Mouse (Mus musculus) mouse trophoblast stem cell (cell line): Measurements from ENCODE around the gene C1qtnf1.

ENCODE experiments used
- in situ Hi-C, 2 experiments: fragments of 300-500 bp; cut with MseI, MboI; formaldehyde crosslinking; loops; 2 replicates in 1 of 2; 3 replicates in 1 of 2; pipeline ENCODE4 v1.15.1; 2025

The C1qtnf1 gene

GRCm38 (mm10) chr11:118473161-118473560 is 45.2 kb downstream of the C1qtnf1 start:
- in situ Hi-C loops = no loop called here

GRCm38 (mm10) chr11:118473842-118474500 is 46.0 kb downstream of the C1qtnf1 start:
- in situ Hi-C loops = no loop called here

GRCm38 (mm10) chr11:118475496-118476083 is 47.6 kb downstream of the C1qtnf1 start:
- in situ Hi-C loops = no loop called here

GRCm38 (mm10) chr11:118476396-118477373 is 48.7 kb downstream of the C1qtnf1 start, which contains the start of gene Engase:
Gene Engase, plus strand, starts transcription at chr11:118476829.
- in situ Hi-C loops = no loop called here

- in situ Hi-C loops = no loop called here
Observed at GRCm38 (mm10) chr11:118479776-118480175, 51.8 kb downstream of the C1qtnf1 start.

GRCm38 (mm10) chr11:118481231-118481630 is 53.2 kb downstream of the C1qtnf1 start:
- in situ Hi-C loops = no loop called here

- in situ Hi-C loops = no loop called here
Observed at GRCm38 (mm10) chr11:118481751-118482150, 53.7 kb downstream of the C1qtnf1 start.

- in situ Hi-C loops = no loop called here
Observed at GRCm38 (mm10) chr11:118484169-118484568, 56.2 kb downstream of the C1qtnf1 start.

GRCm38 (mm10) chr11:118485338-118485737 is 57.3 kb downstream of the C1qtnf1 start:
- in situ Hi-C loops = no loop called here

- in situ Hi-C loops = no loop called here
Observed at GRCm38 (mm10) chr11:118485780-118486179, 57.8 kb downstream of the C1qtnf1 start.

- in situ Hi-C loops = no loop called here
Observed at GRCm38 (mm10) chr11:118486281-118486680, 58.3 kb downstream of the C1qtnf1 start.

- in situ Hi-C loops = no loop called here
Observed at GRCm38 (mm10) chr11:118486881-118487772, 59.1 kb downstream of the C1qtnf1 start.

GRCm38 (mm10) chr11:118488191-118488906 is 60.3 kb downstream of the C1qtnf1 start:
- in situ Hi-C loops = no loop called here

- in situ Hi-C loops = no loop called here
Observed at GRCm38 (mm10) chr11:118488907-118489270, 60.9 kb downstream of the C1qtnf1 start.

GRCm38 (mm10) chr11:118490566-118491218 is 62.7 kb downstream of the C1qtnf1 start:
- in situ Hi-C loops = no loop called here

GRCm38 (mm10) chr11:118491230-118491629 is 63.2 kb downstream of the C1qtnf1 start:
- in situ Hi-C loops = no loop called here

GRCm38 (mm10) chr11:118493458-118493857 is 65.5 kb downstream of the C1qtnf1 start:
- in situ Hi-C loops = no loop called here

- in situ Hi-C loops = no loop called here
Observed at GRCm38 (mm10) chr11:118494001-118494737, 66.2 kb downstream of the C1qtnf1 start.

- in situ Hi-C loops = no loop called here
Observed at GRCm38 (mm10) chr11:118495065-118495464, 67.1 kb downstream of the C1qtnf1 start.
